Mouse (Mus musculus): ENCODE measurements at regions not wholly inside any gene's neighbourhood (a gene's known extent, or its start where the extent isn't known, plus 50 kb on each side); places are given as distances from the start of the nearest gene placed in this dataset.

DNA sequence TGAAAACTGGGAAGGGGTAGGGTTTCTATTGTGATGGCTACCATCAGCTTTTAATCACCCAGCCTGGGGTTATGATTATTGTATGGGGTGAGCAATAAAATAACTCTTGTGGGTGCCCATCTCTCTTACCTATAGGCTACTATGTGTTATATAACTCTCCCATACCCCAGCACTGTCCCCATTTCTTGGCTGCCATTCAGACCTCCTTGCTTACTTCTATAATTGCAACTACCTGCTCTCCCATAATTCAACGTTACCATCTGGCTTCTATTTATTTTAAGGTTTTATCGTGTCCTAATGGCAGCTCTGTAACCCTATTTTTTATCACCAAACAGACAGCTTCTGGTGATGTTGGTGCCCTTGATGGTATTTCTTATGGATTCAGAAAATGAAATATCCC is 414.2 kb downstream of the Btg1 start:
- TF ChIP-seq CTCF (IDR thresholded peaks at IDR 0.05; ENCODE audit: borderline replicate concordance, insufficient read depth, low read depth, low read length) (no peak), POLR2A (IDR thresholded peaks at IDR 0.05; ENCODE audit: borderline replicate concordance, insufficient read depth, low read length) (no peak)
